Mouse (Mus musculus): ENCODE measurements at regions not wholly inside any gene's neighbourhood (a gene's known extent, or its start where the extent isn't known, plus 50 kb on each side); places are given as distances from the start of the nearest gene placed in this dataset.

GRCm38 (mm10) chr10:9534552-9534951 is 140.5 kb downstream of the Samd5 start:
- Histone ChIP-seq H3K4me1 (ENCODE audit: control insufficient read depth, insufficient read depth, low read length) (no peaks in the 10 kb centered on the region), H3K27ac (ENCODE audit: low read depth, low read length) (no peak overlapping the region), H3K9me3 (ENCODE audit: control insufficient read depth, low read length) (no peaks in the 10 kb centered on the region), H3K36me3 (ENCODE audit: control insufficient read depth, insufficient read depth, low read length) (no peaks in the 10 kb centered on the region), H3K4me3 (ENCODE audit: low read depth, low read length) (no peak overlapping the region), H3K4me2 (ENCODE audit: low read depth, low read length) (no peak overlapping the region), H3K27me3 (ENCODE audit: control insufficient read depth, insufficient read depth, low read length) (no peaks in the 10 kb centered on the region), H3K9ac (replicated peaks; ENCODE audit: low read depth, low read length) (no peak overlapping the region)
- no peak for ATAC-seq (ENCODE audit: low read depth)
- 64% methylated on average over 8 of the region's 8 CpGs for WGBS

GRCm38 (mm10) chr10:9533283-9533682 is 141.7 kb downstream of the Samd5 start:
- Histone ChIP-seq H3K36me3 (ENCODE audit: control insufficient read depth, insufficient read depth, low read length) (no peaks in the 10 kb centered on the region), H3K4me1 (ENCODE audit: control insufficient read depth, insufficient read depth, low read length) (no peaks in the 10 kb centered on the region), H3K4me3 (ENCODE audit: low read depth, low read length) (no peak overlapping the region), H3K9ac (replicated peaks; ENCODE audit: low read depth, low read length) (no peak overlapping the region), H3K4me2 (ENCODE audit: low read depth, low read length) (no peak overlapping the region), H3K9me3 (ENCODE audit: control insufficient read depth, low read length) (no peaks in the 10 kb centered on the region), H3K27ac (ENCODE audit: low read depth, low read length) (no peak overlapping the region), H3K27me3 (ENCODE audit: control insufficient read depth, insufficient read depth, low read length) (no peaks in the 10 kb centered on the region)
- WGBS, result 31% methylated on average over 2 of the region's 2 CpGs
- ATAC-seq (ENCODE audit: low read depth), result no peak

GRCm38 (mm10) chr10:9531931-9532330 is 143.1 kb downstream of the Samd5 start:
- 76% methylated on average over 5 of the region's 5 CpGs for WGBS
- Histone ChIP-seq H3K9ac (replicated peaks; ENCODE audit: low read depth, low read length) (no peak overlapping the region), H3K4me2 (ENCODE audit: low read depth, low read length) (no peak overlapping the region), H3K36me3 (ENCODE audit: control insufficient read depth, insufficient read depth, low read length) (no peaks in the 10 kb centered on the region), H3K27me3 (ENCODE audit: control insufficient read depth, insufficient read depth, low read length) (no peaks in the 10 kb centered on the region), H3K4me1 (ENCODE audit: control insufficient read depth, insufficient read depth, low read length) (no peaks in the 10 kb centered on the region), H3K4me3 (ENCODE audit: low read depth, low read length) (no peak overlapping the region), H3K9me3 (ENCODE audit: control insufficient read depth, low read length) (no peaks in the 10 kb centered on the region), H3K27ac (ENCODE audit: low read depth, low read length) (no peak overlapping the region)
- no peak for ATAC-seq (ENCODE audit: low read depth)

- no peaks in the 10 kb centered on the region for H3K36me3 ChIP-seq (ENCODE audit: control insufficient read depth, insufficient read depth, low read length)
- 56% methylated on average over 7 of the region's 7 CpGs for WGBS
These were observed 145.6 kb downstream of the Samd5 start for GRCm38 (mm10) chr10:9529408-9529807.

GRCm38 (mm10) chr10:9528066-9528465 is 146.9 kb downstream of the Samd5 start:
- Histone ChIP-seq H3K27me3 (ENCODE audit: control insufficient read depth, insufficient read depth, low read length) (no peaks in the 10 kb centered on the region), H3K36me3 (ENCODE audit: control insufficient read depth, insufficient read depth, low read length) (no peaks in the 10 kb centered on the region), H3K4me1 (ENCODE audit: control insufficient read depth, insufficient read depth, low read length) (no peaks in the 10 kb centered on the region), H3K9ac (replicated peaks; ENCODE audit: low read depth, low read length) (no peak overlapping the region), H3K9me3 (ENCODE audit: control insufficient read depth, low read length) (no peaks in the 10 kb centered on the region), H3K4me3 (ENCODE audit: low read depth, low read length) (no peak overlapping the region), H3K27ac (ENCODE audit: low read depth, low read length) (no peak overlapping the region), H3K4me2 (ENCODE audit: low read depth, low read length) (no peak overlapping the region)
- ATAC-seq (ENCODE audit: low read depth), result no peak
- 85% methylated on average over 4 of the region's 4 CpGs for WGBS

More at GRCm38 (mm10) chr10:9529408-9529807, 145.6 kb downstream of the Samd5 start:
- ATAC-seq (ENCODE audit: low read depth), result no peak
- H3K4me3 ChIP-seq (ENCODE audit: low read depth, low read length), result no peak overlapping the region
- H3K27me3 ChIP-seq (ENCODE audit: control insufficient read depth, insufficient read depth, low read length), result no peaks in the 10 kb centered on the region
- no peak overlapping the region for H3K27ac ChIP-seq (ENCODE audit: low read depth, low read length)
- no peak overlapping the region for H3K4me2 ChIP-seq (ENCODE audit: low read depth, low read length)
- no peaks in the 10 kb centered on the region for H3K4me1 ChIP-seq (ENCODE audit: control insufficient read depth, insufficient read depth, low read length)
- H3K9me3 ChIP-seq (ENCODE audit: control insufficient read depth, low read length), result no peaks in the 10 kb centered on the region
- no peak overlapping the region for H3K9ac ChIP-seq (replicated peaks; ENCODE audit: low read depth, low read length)

GRCm38 (mm10) chr10:9509764-9510390 is 165.1 kb downstream of the Samd5 start:
- Histone ChIP-seq H3K27ac (ENCODE audit: low read depth, low read length) (0 out of 2 replicates have a peak overlapping the region, but pooled peaks have one; percentile 10), H3K4me1 (ENCODE audit: control insufficient read depth, insufficient read depth, low read length) (0 out of 2 replicates have a peak, but pooled peaks cover 4% of the 10 kb centered on the region), H3K9ac (replicated peaks; ENCODE audit: low read depth, low read length) (no peak overlapping the region), H3K27me3 (ENCODE audit: control insufficient read depth, insufficient read depth, low read length) (no peaks in the 10 kb centered on the region), H3K4me3 (ENCODE audit: low read depth, low read length) (no peak overlapping the region), H3K36me3 (ENCODE audit: control insufficient read depth, insufficient read depth, low read length) (no peaks in the 10 kb centered on the region), H3K9me3 (ENCODE audit: control insufficient read depth, low read length) (no peaks in the 10 kb centered on the region), H3K4me2 (ENCODE audit: low read depth, low read length) (no peak overlapping the region)
- WGBS, result 59% methylated on average over 12 of the region's 12 CpGs
- no peak for ATAC-seq (ENCODE audit: low read depth)

GRCm38 (mm10) chr10:9509092-9509671 is 165.8 kb downstream of the Samd5 start:
- no peaks in the 10 kb centered on the region for H3K36me3 ChIP-seq (ENCODE audit: control insufficient read depth, insufficient read depth, low read length)
- H3K9ac ChIP-seq (replicated peaks; ENCODE audit: low read depth, low read length), result no peak overlapping the region
- no peaks in the 10 kb centered on the region for H3K9me3 ChIP-seq (ENCODE audit: control insufficient read depth, low read length)
- WGBS, result 78% methylated on average over 17 of the region's 17 CpGs
- H3K27ac ChIP-seq (ENCODE audit: low read depth, low read length), result no peak overlapping the region
- ATAC-seq (ENCODE audit: low read depth), result no peak
- H3K27me3 ChIP-seq (ENCODE audit: control insufficient read depth, insufficient read depth, low read length), result no peaks in the 10 kb centered on the region
- no peak overlapping the region for H3K4me3 ChIP-seq (ENCODE audit: low read depth, low read length)
- 0 out of 2 replicates have a peak, but pooled peaks cover 4% of the 10 kb centered on the region for H3K4me1 ChIP-seq (ENCODE audit: control insufficient read depth, insufficient read depth, low read length)
- no peak overlapping the region for H3K4me2 ChIP-seq (ENCODE audit: low read depth, low read length)

GRCm38 (mm10) chr10:9503569-9504493 is 171.2 kb downstream of the Samd5 start:
- 43% methylated on average over 11 of the region's 11 CpGs for WGBS

GRCm38 (mm10) chr10:9498550-9498949 is 176.5 kb downstream of the Samd5 start:
- H3K9ac ChIP-seq (replicated peaks; ENCODE audit: low read depth, low read length), result no peak overlapping the region
- no peaks in the 10 kb centered on the region for H3K4me1 ChIP-seq (ENCODE audit: control insufficient read depth, insufficient read depth, low read length)
- no peaks in the 10 kb centered on the region for H3K36me3 ChIP-seq (ENCODE audit: control insufficient read depth, insufficient read depth, low read length)
- no peak overlapping the region for H3K27ac ChIP-seq (ENCODE audit: low read depth, low read length)
- no peak overlapping the region for H3K4me2 ChIP-seq (ENCODE audit: low read depth, low read length)
- H3K27me3 ChIP-seq (ENCODE audit: control insufficient read depth, insufficient read depth, low read length), result no peaks in the 10 kb centered on the region
- no peak for ATAC-seq (ENCODE audit: low read depth)
- H3K4me3 ChIP-seq (ENCODE audit: low read depth, low read length), result no peak overlapping the region
- 68% methylated on average over 3 of the region's 3 CpGs for WGBS
- H3K9me3 ChIP-seq (ENCODE audit: control insufficient read depth, low read length), result no peaks in the 10 kb centered on the region

More at GRCm38 (mm10) chr10:9503569-9504493, 171.2 kb downstream of the Samd5 start:
- Histone ChIP-seq H3K36me3 (ENCODE audit: control insufficient read depth, insufficient read depth, low read length) (no peaks in the 10 kb centered on the region), H3K4me2 (ENCODE audit: low read depth, low read length) (no peak overlapping the region), H3K9ac (replicated peaks; ENCODE audit: low read depth, low read length) (no peak overlapping the region), H3K9me3 (ENCODE audit: control insufficient read depth, low read length) (no peaks in the 10 kb centered on the region), H3K4me3 (ENCODE audit: low read depth, low read length) (no peak overlapping the region), H3K27ac (ENCODE audit: low read depth, low read length) (no peak overlapping the region), H3K4me1 (ENCODE audit: control insufficient read depth, insufficient read depth, low read length) (no peaks in the 10 kb centered on the region), H3K27me3 (ENCODE audit: control insufficient read depth, insufficient read depth, low read length) (no peaks in the 10 kb centered on the region)
- no peak for ATAC-seq (ENCODE audit: low read depth)

Data from neural tube, embryonic 14.5 days (tissue).